ENCODE assay signal across 9 mouse cellular contexts in genomic region chr8:84936041-84936961, GRCm38 (mm10). TPM values are rescaled to one million over a fixed set of nuclear protein-coding genes. Genes with fewer than 3 reads are reported as not detected.
A peak's percentile ranks its signal among the peaks of the same experiment; 100 is the strongest.
DNase-seq lines count a peak whose midpoint lies in the region; ATAC-seq lines count a peak whose summit lies in the region.
"Had no signal": no experiment of that assay in that cellular context is flagged by ENCODE, and none has a peak within 500 bp of the region (broad histone marks: within the 10 kb centered on the region; RNA-seq: fewer than 3 reads in every experiment).

No protein-coding gene starts in this region.

- no peak for ATAC-seq in megakaryocyte, adult 5-6 weeks (ENCODE audit: poor library complexity, severe bottlenecking)
- peak; percentile 34 for ATAC-seq in forebrain, embryonic 12.5 days (ENCODE audit: low FRiP score)
- no peak for ATAC-seq in limb, embryonic 15.5 days (ENCODE audit: insufficient number of reproducible peaks, low FRiP score, low TSS enrichment, low read depth)
- ATAC-seq in stomach, embryonic 14.5 days (ENCODE audit: insufficient number of reproducible peaks, insufficient read depth, low FRiP score, low read depth) = no peak

- H3K4me1 ChIP-seq in megakaryocyte, embryonic 14.5 days = peaks cover 39% of the 10 kb centered on the region
- peaks cover 39% of the 10 kb centered on the region for H3K4me1 ChIP-seq in forebrain, embryonic 12.5 days
- H3K4me1 ChIP-seq in limb, embryonic 15.5 days = peaks cover 14% of the 10 kb centered on the region
- peaks cover 6% of the 10 kb centered on the region; the same call in 1 of the 2 replicates for H3K4me1 ChIP-seq in stomach, embryonic 14.5 days (ENCODE audit: control insufficient read depth, insufficient read depth, low read length)

- H3K27ac ChIP-seq in forebrain, embryonic 12.5 days = peak overlapping the region; percentile 89
- no peak overlapping the region for H3K27ac ChIP-seq in limb, embryonic 15.5 days
- no peak overlapping the region for H3K27ac ChIP-seq in stomach, embryonic 14.5 days (ENCODE audit: low read length)

- DNase-seq in frontal cortex, postnatal 10 days (ENCODE audit: low spot score in 2 of 2) = no peak
- DNase-seq in adipocyte (ENCODE audit: low spot score) = no peak
- no peak for DNase-seq in kidney, postnatal 10 days

- H3K27me3 ChIP-seq in megakaryocyte, embryonic 14.5 days (replicated peaks) = peaks cover 78% of the 10 kb centered on the region
- H3K27me3 ChIP-seq in forebrain, embryonic 12.5 days = peaks cover 57% of the 10 kb centered on the region
- peaks cover 75% of the 10 kb centered on the region for H3K27me3 ChIP-seq in limb, embryonic 15.5 days
- peaks cover 37% of the 10 kb centered on the region for H3K27me3 ChIP-seq in stomach, embryonic 14.5 days (ENCODE audit: control insufficient read depth, insufficient read depth, low read length)

- peak overlapping the region; percentile 89 for H3K4me3 ChIP-seq in megakaryocyte, embryonic 14.5 days (replicated peaks)
- H3K4me3 ChIP-seq in forebrain, embryonic 12.5 days (replicated peaks) = peak overlapping the region; percentile 69
- peak overlapping the region; percentile 38 for H3K4me3 ChIP-seq in limb, embryonic 15.5 days
- peak overlapping the region; percentile 34 for H3K4me3 ChIP-seq in stomach, embryonic 14.5 days (ENCODE audit: low read depth, low read length)

- no peaks in the 10 kb centered on the region for H3K9me3 ChIP-seq in megakaryocyte, embryonic 14.5 days
- H3K9me3 ChIP-seq in forebrain, embryonic 12.5 days = no peaks in the 10 kb centered on the region
- no peaks in the 10 kb centered on the region for H3K9me3 ChIP-seq in limb, embryonic 15.5 days
- H3K9me3 ChIP-seq in stomach, embryonic 14.5 days (ENCODE audit: control insufficient read depth, low read depth, low read length) = no peaks in the 10 kb centered on the region

- 16% methylated on average over 23 of the region's 23 CpGs for WGBS in forebrain, embryonic 12.5 days
- 27% methylated on average over 23 of the region's 23 CpGs for WGBS in limb, embryonic 15.5 days
- 27% methylated on average over 20 of the region's 23 CpGs for whole genome bisulfite sequencing in stomach, embryonic 14.5 days

- H3K4me2 ChIP-seq in forebrain, embryonic 12.5 days = peak overlapping the region; percentile 96
- H3K4me2 ChIP-seq in limb, embryonic 15.5 days = peak overlapping the region; percentile 70
- peak overlapping the region; percentile 68 for H3K4me2 ChIP-seq in stomach, embryonic 14.5 days (replicated peaks; ENCODE audit: low read depth, low read length)

- H3K9ac ChIP-seq in forebrain, embryonic 12.5 days = peak overlapping the region; percentile 80
- H3K9ac ChIP-seq in limb, embryonic 15.5 days = no peak overlapping the region
- H3K9ac ChIP-seq in stomach, embryonic 14.5 days (replicated peaks; ENCODE audit: low read depth, low read length) = no peak overlapping the region; the same call in 1 of the 2 replicates

- H3K36me3 ChIP-seq in megakaryocyte, embryonic 14.5 days (replicated peaks; ENCODE audit: low read length) = no peaks in the 10 kb centered on the region
- H3K36me3 ChIP-seq in forebrain, embryonic 12.5 days (replicated peaks) = no peaks in the 10 kb centered on the region
- no peaks in the 10 kb centered on the region for H3K36me3 ChIP-seq in limb, embryonic 15.5 days
- no peaks in the 10 kb centered on the region for H3K36me3 ChIP-seq in stomach, embryonic 14.5 days (ENCODE audit: control insufficient read depth, insufficient read depth, low read length)

RNA-seq across cellular contexts. Expression of gene Mast1, which starts 0.9 kb away (rescaled TPM):
- polyA plus RNA-seq in megakaryocyte, embryonic 14.5 days (2012; ENCODE audit: insufficient read depth, low replicate concordance) = 0.20 TPM in 1 of 2 replicates, not detected in the other
- 0.02 TPM in 1 of 2 replicates, not detected in the other for total RNA-seq in megakaryocyte, adult 5-6 weeks (2015)
- total RNA-seq in megakaryocyte, adult 5-6 weeks (2017) = 0.07 and 0.08 TPM in 2 replicates
- polyA plus RNA-seq in forebrain, embryonic 12.5 days (2016; fragmentation: Nextera tagmentation; extraction: Ambion mirVana) = 29.3 and 35.3 TPM in 2 replicates
- 0.34 and 0.35 TPM in 2 replicates for polyA plus RNA-seq in limb, embryonic 15.5 days (2015; fragmentation: Nextera tagmentation; extraction: Ambion mirVana)
- 2.2 and 3.2 TPM in 2 replicates for polyA plus RNA-seq in stomach, embryonic 14.5 days (2014; fragmentation: Nextera tagmentation; extraction: Ambion mirVana)

RNA-seq across cellular contexts. Expression of gene Rtbdn, which starts 10.5 kb away (rescaled TPM):
- polyA plus RNA-seq in megakaryocyte, embryonic 14.5 days (2012; ENCODE audit: insufficient read depth, low replicate concordance) = not detected in 2 replicates
- total RNA-seq in megakaryocyte, adult 5-6 weeks (2015) = not detected in 2 replicates
- total RNA-seq in megakaryocyte, adult 5-6 weeks (2017) = not detected in 2 replicates
- 0.88 and 1.6 TPM in 2 replicates for polyA plus RNA-seq in forebrain, embryonic 12.5 days (2016; fragmentation: Nextera tagmentation; extraction: Ambion mirVana)
- 0.19 and 0.24 TPM in 2 replicates for polyA plus RNA-seq in limb, embryonic 15.5 days (2015; fragmentation: Nextera tagmentation; extraction: Ambion mirVana)
- 0.20 TPM in 1 of 2 replicates, not detected in the other for polyA plus RNA-seq in stomach, embryonic 14.5 days (2014; fragmentation: Nextera tagmentation; extraction: Ambion mirVana)

RNA-seq across cellular contexts. Expression of gene Dnase2a, which starts 27.9 kb away (rescaled TPM):
- polyA plus RNA-seq in megakaryocyte, embryonic 14.5 days (2012; ENCODE audit: insufficient read depth, low replicate concordance) = 3.5 and 13.5 TPM in 2 replicates
- total RNA-seq in megakaryocyte, adult 5-6 weeks (2015) = 15.2 and 30.1 TPM in 2 replicates
- total RNA-seq in megakaryocyte, adult 5-6 weeks (2017) = 27.4 and 39.0 TPM in 2 replicates
- polyA plus RNA-seq in forebrain, embryonic 12.5 days (2016; fragmentation: Nextera tagmentation; extraction: Ambion mirVana) = 8.7 and 9.8 TPM in 2 replicates
- polyA plus RNA-seq in limb, embryonic 15.5 days (2015; fragmentation: Nextera tagmentation; extraction: Ambion mirVana) = 19.2 and 22.1 TPM in 2 replicates
- polyA plus RNA-seq in stomach, embryonic 14.5 days (2014; fragmentation: Nextera tagmentation; extraction: Ambion mirVana) = 14.7 and 17.9 TPM in 2 replicates

RNA-seq across cellular contexts. Expression of gene Gm49661, which starts 32.9 kb away (rescaled TPM):
- not detected in 2 replicates for polyA plus RNA-seq in megakaryocyte, embryonic 14.5 days (2012; ENCODE audit: insufficient read depth, low replicate concordance)
- total RNA-seq in megakaryocyte, adult 5-6 weeks (2015) = 3.2 TPM in 1 of 2 replicates, not detected in the other
- not detected in 2 replicates for total RNA-seq in megakaryocyte, adult 5-6 weeks (2017)
- not detected in 2 replicates for polyA plus RNA-seq in forebrain, embryonic 12.5 days (2016; fragmentation: Nextera tagmentation; extraction: Ambion mirVana)
- not detected in 2 replicates for polyA plus RNA-seq in limb, embryonic 15.5 days (2015; fragmentation: Nextera tagmentation; extraction: Ambion mirVana)
- not detected in 2 replicates for polyA plus RNA-seq in stomach, embryonic 14.5 days (2014; fragmentation: Nextera tagmentation; extraction: Ambion mirVana)
- total RNA-seq: layer of hippocampus, postnatal 10 days had no signal

RNA-seq across cellular contexts. Expression of gene Prdx2, which starts 33.1 kb away (rescaled TPM):
- 68.6 and 73.1 TPM in 2 replicates for polyA plus RNA-seq in megakaryocyte, embryonic 14.5 days (2012; ENCODE audit: insufficient read depth, low replicate concordance)
- 180 and 184 TPM in 2 replicates for total RNA-seq in megakaryocyte, adult 5-6 weeks (2015)
- 230 and 256 TPM in 2 replicates for total RNA-seq in megakaryocyte, adult 5-6 weeks (2017)
- polyA plus RNA-seq in forebrain, embryonic 12.5 days (2016; fragmentation: Nextera tagmentation; extraction: Ambion mirVana) = 1,271 and 1,280 TPM in 2 replicates
- 635 and 681 TPM in 2 replicates for polyA plus RNA-seq in limb, embryonic 15.5 days (2015; fragmentation: Nextera tagmentation; extraction: Ambion mirVana)
- polyA plus RNA-seq in stomach, embryonic 14.5 days (2014; fragmentation: Nextera tagmentation; extraction: Ambion mirVana) = 799 and 888 TPM in 2 replicates

Comparison
In these comparisons a context has a peak if more than half of its experiments do, and no peak if none do; other contexts are left out.
1. H3K4me3 ChIP-seq: peak in every context shown above with its lines; median percentile 89 in megakaryocyte, embryonic 14.5 days; 69 in forebrain, embryonic 12.5 days; 38 in limb, embryonic 15.5 days; 34 in stomach, embryonic 14.5 days.